Mouse (Mus musculus): ENCODE results near the gene Olfr564. TPM values are rescaled to one million over a fixed set of nuclear protein-coding genes. Genes with fewer than 3 reads are reported as not detected.

Gene Olfr564
- not detected in 2 replicates for polyA plus RNA-seq (2016; fragmentation: Nextera tagmentation; extraction: Ambion mirVana)

DNA sequence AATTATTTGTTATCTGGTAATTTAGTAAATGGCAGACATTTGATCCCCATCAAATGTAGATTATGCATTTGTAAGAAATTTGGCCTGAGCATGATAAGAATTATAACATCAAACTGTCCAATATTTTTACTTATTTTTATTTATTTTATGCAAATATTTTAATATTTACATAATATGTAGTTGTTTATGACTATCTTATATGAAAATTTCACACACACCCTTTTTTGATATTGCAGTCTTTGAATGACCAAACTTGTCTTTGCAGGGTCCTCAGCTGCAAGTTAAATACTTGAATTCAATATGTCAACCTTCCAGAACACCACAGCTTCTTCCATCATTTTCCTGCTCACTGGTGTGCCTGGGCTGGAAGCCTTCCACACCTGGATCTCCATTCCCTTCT lies at the start of gene Olfr564:
Gene Olfr564 (plus strand): TSS at position 301 of the 400 bp plus-strand sequence.
- no peak within 1 kb of the TSS for H3K4me3 ChIP-seq (replicated peaks)
- no peaks in the 10 kb centered on the region for H3K27me3 ChIP-seq
- no peaks in the 10 kb centered on the region for H3K4me1 ChIP-seq (replicated peaks)
- no peak within 1 kb of the TSS for H3K4me2 ChIP-seq
- H3K36me3 ChIP-seq, result no peaks in the 10 kb centered on the region
- H3K9me3 ChIP-seq, result no peaks in the 10 kb centered on the region
- H3K9ac ChIP-seq (replicated peaks), result no peak within 1 kb of the TSS
- no peak for ATAC-seq (ENCODE audit: insufficient number of reproducible peaks, insufficient read depth, low FRiP score, low TSS enrichment, low read depth)
- H3K27ac ChIP-seq, result no peak within 1 kb of the TSS

DNA sequence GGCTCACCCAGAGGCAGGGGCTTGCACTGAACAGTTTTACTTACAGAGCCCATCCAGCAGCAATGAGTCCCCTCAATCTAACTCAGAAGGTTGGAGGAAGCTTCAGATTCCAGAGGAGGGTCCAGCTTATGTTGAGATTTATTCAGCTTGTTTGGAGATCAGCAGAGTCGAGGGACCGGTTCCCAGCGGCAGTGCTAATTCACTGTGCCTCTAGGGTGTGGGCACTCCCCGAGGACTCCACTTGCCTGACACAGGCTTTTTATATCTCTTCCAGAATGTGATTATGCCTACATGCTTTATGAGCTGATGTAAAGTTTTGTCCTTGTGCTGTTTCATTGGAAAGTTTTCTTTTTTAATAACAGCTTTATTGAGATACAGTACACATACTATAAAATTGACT lies 44.0 kb upstream of the Olfr564 start, which contains the start of the genes Olfr560 and Olfr78:
Gene Olfr560 (minus strand): TSS at position 101 of the 400 bp plus-strand sequence.
Gene Olfr78 (minus strand): TSS at position 206 of the 400 bp plus-strand sequence.
- Histone ChIP-seq H3K4me3 (replicated peaks) (no peak within 1 kb of the TSS), H3K27me3 (no peaks in the 10 kb centered on the region), H3K27ac (no peak within 1 kb of the TSS), H3K4me2 (no peak within 1 kb of the TSS), H3K9me3 (no peaks in the 10 kb centered on the region), H3K9ac (replicated peaks) (no peak within 1 kb of the TSS), H3K36me3 (no peaks in the 10 kb centered on the region), H3K4me1 (replicated peaks) (no peaks in the 10 kb centered on the region)
- WGBS, result 74% methylated on average over 4 of the region's 4 CpGs
- ATAC-seq (ENCODE audit: insufficient number of reproducible peaks, insufficient read depth, low FRiP score, low TSS enrichment, low read depth), result no peak

DNA sequence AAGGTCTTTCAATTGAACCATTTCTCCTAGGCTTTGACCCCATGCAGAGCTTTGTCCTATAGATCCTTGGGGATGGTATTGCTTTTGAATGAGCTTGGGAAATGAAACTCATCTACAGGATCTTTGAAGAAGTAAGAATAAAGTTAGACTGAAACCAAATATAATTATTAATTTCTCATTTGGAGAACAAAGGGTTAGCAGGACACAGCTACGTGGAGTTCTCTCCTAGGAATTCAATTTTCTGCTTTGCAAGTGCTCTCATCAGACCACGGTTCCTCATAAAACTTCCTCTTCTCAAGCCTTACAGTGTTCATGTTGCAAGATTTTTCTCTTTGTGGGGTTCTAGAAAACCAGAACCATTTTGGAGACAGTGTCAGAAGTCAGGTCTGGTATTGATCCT lies 32.4 kb upstream of the Olfr564 start, which contains the start of gene Olfr561:
Gene Olfr561 (plus strand): TSS at position 301 of the 400 bp plus-strand sequence.
- Histone ChIP-seq H3K4me3 (replicated peaks) (no peak within 1 kb of the TSS), H3K4me1 (replicated peaks) (no peaks in the 10 kb centered on the region), H3K9me3 (no peaks in the 10 kb centered on the region), H3K36me3 (no peaks in the 10 kb centered on the region), H3K27me3 (no peaks in the 10 kb centered on the region), H3K27ac (no peak within 1 kb of the TSS), H3K4me2 (no peak within 1 kb of the TSS), H3K9ac (replicated peaks) (no peak within 1 kb of the TSS)
- ATAC-seq (ENCODE audit: insufficient number of reproducible peaks, insufficient read depth, low FRiP score, low TSS enrichment, low read depth), result no peak
- 80% methylated on average over 2 of the region's 2 CpGs for WGBS

Other genes starting within 250 kb of the Olfr564 start
- 0.44 and 0.59 TPM in 2 replicates for gene Trim21, start 238.0 kb upstream of the Olfr564 start, polyA plus RNA-seq (2016; fragmentation: Nextera tagmentation; extraction: Ambion mirVana)
- not detected in 2 replicates for gene Olfr550, start 232.0 kb upstream of the Olfr564 start, polyA plus RNA-seq (2016; fragmentation: Nextera tagmentation; extraction: Ambion mirVana)
- not detected in 2 replicates for gene Olfr551, start 211.6 kb upstream of the Olfr564 start, polyA plus RNA-seq (2016; fragmentation: Nextera tagmentation; extraction: Ambion mirVana)
- not detected in 2 replicates for gene Olfr552, start 205.7 kb upstream of the Olfr564 start, polyA plus RNA-seq (2016; fragmentation: Nextera tagmentation; extraction: Ambion mirVana)
- gene Olfr553, start 185.3 kb upstream of the Olfr564 start, polyA plus RNA-seq (2016; fragmentation: Nextera tagmentation; extraction: Ambion mirVana), result not detected in 2 replicates
- gene Olfr554, start 165.0 kb upstream of the Olfr564 start, polyA plus RNA-seq (2016; fragmentation: Nextera tagmentation; extraction: Ambion mirVana), result not detected in 2 replicates
- gene Olfr555, start 144.7 kb upstream of the Olfr564 start, polyA plus RNA-seq (2016; fragmentation: Nextera tagmentation; extraction: Ambion mirVana), result not detected in 2 replicates
- gene Olfr556, start 138.6 kb upstream of the Olfr564 start, polyA plus RNA-seq (2016; fragmentation: Nextera tagmentation; extraction: Ambion mirVana), result not detected in 2 replicates
- gene Trim68, start 116.2 kb upstream of the Olfr564 start, polyA plus RNA-seq (2016; fragmentation: Nextera tagmentation; extraction: Ambion mirVana), result 14.9 and 15.0 TPM in 2 replicates
- not detected in 2 replicates for gene Olfr557, start 107.6 kb upstream of the Olfr564 start, polyA plus RNA-seq (2016; fragmentation: Nextera tagmentation; extraction: Ambion mirVana)
- not detected in 2 replicates for gene Olfr558, start 101.3 kb upstream of the Olfr564 start, polyA plus RNA-seq (2016; fragmentation: Nextera tagmentation; extraction: Ambion mirVana)
- gene Olfr33, start 84.4 kb upstream of the Olfr564 start, polyA plus RNA-seq (2016; fragmentation: Nextera tagmentation; extraction: Ambion mirVana), result not detected in 2 replicates
- not detected in 2 replicates for gene Olfr559, start 76.0 kb upstream of the Olfr564 start, polyA plus RNA-seq (2016; fragmentation: Nextera tagmentation; extraction: Ambion mirVana)
- gene Olfr560, start 44.1 kb upstream of the Olfr564 start, polyA plus RNA-seq (2016; fragmentation: Nextera tagmentation; extraction: Ambion mirVana), result not detected in 2 replicates
- gene Olfr78, start 44.0 kb upstream of the Olfr564 start, polyA plus RNA-seq (2016; fragmentation: Nextera tagmentation; extraction: Ambion mirVana), result not detected in 2 replicates
- gene Olfr561, start 32.3 kb upstream of the Olfr564 start, polyA plus RNA-seq (2016; fragmentation: Nextera tagmentation; extraction: Ambion mirVana), result not detected in 2 replicates
- gene Olfr566, start 55.3 kb downstream of the Olfr564 start, polyA plus RNA-seq (2016; fragmentation: Nextera tagmentation; extraction: Ambion mirVana), result not detected in 2 replicates
- not detected in 2 replicates for gene Olfr568, start 73.6 kb downstream of the Olfr564 start, polyA plus RNA-seq (2016; fragmentation: Nextera tagmentation; extraction: Ambion mirVana)
- not detected in 2 replicates for gene Olfr569, start 87.4 kb downstream of the Olfr564 start, polyA plus RNA-seq (2016; fragmentation: Nextera tagmentation; extraction: Ambion mirVana)
- gene Olfr570, start 91.1 kb downstream of the Olfr564 start, polyA plus RNA-seq (2016; fragmentation: Nextera tagmentation; extraction: Ambion mirVana), result not detected in 2 replicates
- not detected in 2 replicates for gene Olfr571, start 114.1 kb downstream of the Olfr564 start, polyA plus RNA-seq (2016; fragmentation: Nextera tagmentation; extraction: Ambion mirVana)
- gene Olfr572, start 120.9 kb downstream of the Olfr564 start, polyA plus RNA-seq (2016; fragmentation: Nextera tagmentation; extraction: Ambion mirVana), result not detected in 2 replicates
- gene Olfr573-ps1, start 139.1 kb downstream of the Olfr564 start, polyA plus RNA-seq (2016; fragmentation: Nextera tagmentation; extraction: Ambion mirVana), result not detected in 2 replicates
- gene Olfr574, start 145.0 kb downstream of the Olfr564 start, polyA plus RNA-seq (2016; fragmentation: Nextera tagmentation; extraction: Ambion mirVana), result not detected in 2 replicates
- gene Olfr575, start 155.3 kb downstream of the Olfr564 start, polyA plus RNA-seq (2016; fragmentation: Nextera tagmentation; extraction: Ambion mirVana), result not detected in 2 replicates
- not detected in 2 replicates for gene Olfr576, start 159.2 kb downstream of the Olfr564 start, polyA plus RNA-seq (2016; fragmentation: Nextera tagmentation; extraction: Ambion mirVana)
- gene Olfr577, start 172.5 kb downstream of the Olfr564 start, polyA plus RNA-seq (2016; fragmentation: Nextera tagmentation; extraction: Ambion mirVana), result not detected in 2 replicates
- gene Olfr578, start 185.8 kb downstream of the Olfr564 start, polyA plus RNA-seq (2016; fragmentation: Nextera tagmentation; extraction: Ambion mirVana), result not detected in 2 replicates
- not detected in 2 replicates for gene Olfr582, start 234.5 kb downstream of the Olfr564 start, polyA plus RNA-seq (2016; fragmentation: Nextera tagmentation; extraction: Ambion mirVana)
- not detected in 2 replicates for gene Olfr583, start 247.8 kb downstream of the Olfr564 start, polyA plus RNA-seq (2016; fragmentation: Nextera tagmentation; extraction: Ambion mirVana)